Mouse (Mus musculus) midbrain, embryonic 16.5 days (tissue): ENCODE measurements around the gene Rnd2. TPM values are rescaled to one million over a fixed set of nuclear protein-coding genes. Genes with fewer than 3 reads are reported as not detected.
"Not testable (repeated sequence)": the region's sequence is repeated elsewhere in the genome, so short reads cannot be mapped to it uniquely, and the experiment has no call there.

Experiments used
- ATAC-seq: fragments of 200-750 bp; cut with Nextera tagmentation; 2 replicates; pipeline ENCODE4 v1.8.0; 2017; ENCODE audit warnings: moderate TSS enrichment
- H3K27ac ChIP-seq: fragments of 300-500 bp; sonication (generic); 2 replicates; pipeline ENCODE4 v1.5.1; 2014; ENCODE audit warnings: mild to moderate bottlenecking, low read length, mixed read lengths
- H3K27me3 ChIP-seq: fragments of 300-500 bp; sonication (generic); 2 replicates; pipeline ENCODE4 v1.6.1; 2014; ENCODE audit warnings: low read depth, low read length, mixed read lengths; ENCODE audit not compliant: control insufficient read depth, insufficient read depth
- H3K36me3 ChIP-seq: fragments of 300-500 bp; sonication (generic); 2 replicates; pipeline ENCODE4 v1.6.1; 2014; ENCODE audit warnings: mild to moderate bottlenecking, low read length, moderate library complexity, mixed read lengths; ENCODE audit not compliant: control insufficient read depth, insufficient read depth
- H3K4me1 ChIP-seq: fragments of 300-500 bp; sonication (generic); 2 replicates; pipeline ENCODE4 v1.6.1; 2014; ENCODE audit warnings: mild to moderate bottlenecking, low read length, mixed read lengths; ENCODE audit not compliant: control insufficient read depth, insufficient read depth
- H3K4me2 ChIP-seq: fragments of 300-500 bp; sonication (generic); 2 replicates; pipeline ENCODE4 v1.6.1; 2014; ENCODE audit warnings: mild to moderate bottlenecking, low read length, mixed read lengths
- H3K4me3 ChIP-seq: fragments of 300-500 bp; sonication (generic); 2 replicates; pipeline ENCODE4 v1.5.1; 2014; ENCODE audit warnings: low read depth, mild to moderate bottlenecking, low read length, moderate library complexity, mixed read lengths
- H3K9ac ChIP-seq: fragments of 300-500 bp; sonication (generic); 2 replicates; pipeline ENCODE4 v1.6.1; 2014; ENCODE audit warnings: low read depth, low read length, mixed read lengths
- H3K9me3 ChIP-seq: fragments of 300-500 bp; sonication (generic); replicated peaks from 2 replicates; pipeline ENCODE4 v1.6.1; 2014; ENCODE audit warnings: mild to moderate bottlenecking, low read length, mixed read lengths; ENCODE audit not compliant: control insufficient read depth, poor library complexity, severe bottlenecking
- WGBS: fragments of 180-500 bp; shearing (Covaris S2); extraction: QIAGEN DNeasy Blood & Tissue Kit; methylation state at CpG from one replicate; pipeline ENCODE4 v1.1.7; 2014; 5-methylcytosine and 5-hydroxymethylcytosine counted together
- polyA plus RNA-seq: library from polyadenylated mRNA; unstranded; fragments of >200 nt; fragmentation: Nextera tagmentation; extraction: Ambion mirVana; gene quantifications from 2 replicates; pipeline ENCODE4 v1.2.1, GENCODE M21; 2015

Gene Rnd2
- polyA plus RNA-seq, 1 experiment from 2014 or later, result 76.5 TPM

DNA sequence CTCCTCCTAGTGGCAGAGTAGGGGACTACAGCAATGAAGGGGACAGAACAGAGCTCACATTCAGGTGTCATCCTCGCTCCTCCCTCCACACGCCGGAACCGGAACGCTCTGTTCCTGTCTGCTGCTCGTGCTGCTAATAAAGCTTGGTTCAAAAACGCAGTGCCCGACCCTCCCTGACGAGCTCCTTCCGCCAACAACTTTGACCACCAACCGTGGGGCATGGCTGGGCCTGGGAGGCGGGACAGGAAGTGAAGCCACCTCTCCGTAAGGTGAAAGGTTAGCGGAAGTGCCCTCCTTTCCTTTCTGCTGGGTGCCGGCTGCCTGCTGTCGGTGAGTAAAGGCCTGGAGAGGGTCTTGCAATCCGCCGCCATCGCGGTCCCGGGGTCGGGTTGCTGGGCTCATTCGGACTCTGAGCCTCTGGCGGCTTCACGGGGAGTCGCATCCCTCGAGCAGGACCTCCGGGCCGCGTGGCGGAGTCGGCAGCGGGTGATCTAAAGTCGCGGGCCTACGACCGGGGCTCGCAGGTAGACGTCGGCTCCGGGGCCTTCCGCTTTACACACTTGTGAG is 22.6 kb upstream of the Rnd2 start, which contains the start of gene Rpl27:
Rpl27 (plus strand) TSS at position 172 of the 567 bp plus-strand sequence.
- 0% methylated on average over 42 of the region's 42 CpGs for WGBS
- H3K4me3 ChIP-seq, result peak within 1 kb of the TSS; percentile 59
- H3K36me3 ChIP-seq, result peaks cover 16% of the 10 kb centered on the region
- no peaks in the 10 kb centered on the region for H3K9me3 ChIP-seq
- no peaks in the 10 kb centered on the region for H3K27me3 ChIP-seq
- peak within 1 kb of the TSS; percentile 84 for H3K4me2 ChIP-seq
- H3K9ac ChIP-seq, result peak within 1 kb of the TSS; percentile 69
- H3K27ac ChIP-seq, result peak within 1 kb of the TSS; percentile 86
- peaks cover 14% of the 10 kb centered on the region for H3K4me1 ChIP-seq
- ATAC-seq, result peak; percentile 98

DNA sequence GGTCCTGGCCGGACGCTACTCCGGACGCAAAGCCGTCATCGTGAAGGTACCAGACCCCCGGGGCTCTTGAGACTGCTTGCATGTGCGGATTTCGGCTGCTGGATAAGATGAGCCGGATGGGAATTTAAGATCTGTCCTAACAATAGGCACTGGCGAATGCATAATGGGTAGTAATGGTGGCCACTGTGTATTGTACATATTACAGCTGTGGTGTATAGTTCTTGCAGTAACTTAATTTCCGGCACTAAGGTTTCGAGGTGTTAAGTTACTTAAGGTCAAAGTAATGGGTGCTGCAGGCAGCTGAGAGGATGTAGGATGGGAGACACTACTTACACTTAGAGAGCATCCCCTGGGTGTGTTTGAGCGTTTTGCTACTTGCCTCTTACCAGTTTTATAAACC is 22.0 kb upstream of the Rnd2 start:
- peak overlapping the region; percentile 59 for H3K4me3 ChIP-seq
- H3K4me2 ChIP-seq, result peak overlapping the region; percentile 84
- 1% methylated on average over 14 of the region's 14 CpGs for WGBS
- H3K27me3 ChIP-seq, result no peaks in the 10 kb centered on the region
- peak overlapping the region; percentile 69 for H3K9ac ChIP-seq
- peaks cover 14% of the 10 kb centered on the region for H3K4me1 ChIP-seq
- H3K27ac ChIP-seq, result peak overlapping the region; percentile 86
- ATAC-seq, result peak; percentile 8; the same call in 1 of the 2 replicates
- peaks cover 16% of the 10 kb centered on the region for H3K36me3 ChIP-seq
- H3K9me3 ChIP-seq, result no peaks in the 10 kb centered on the region

DNA sequence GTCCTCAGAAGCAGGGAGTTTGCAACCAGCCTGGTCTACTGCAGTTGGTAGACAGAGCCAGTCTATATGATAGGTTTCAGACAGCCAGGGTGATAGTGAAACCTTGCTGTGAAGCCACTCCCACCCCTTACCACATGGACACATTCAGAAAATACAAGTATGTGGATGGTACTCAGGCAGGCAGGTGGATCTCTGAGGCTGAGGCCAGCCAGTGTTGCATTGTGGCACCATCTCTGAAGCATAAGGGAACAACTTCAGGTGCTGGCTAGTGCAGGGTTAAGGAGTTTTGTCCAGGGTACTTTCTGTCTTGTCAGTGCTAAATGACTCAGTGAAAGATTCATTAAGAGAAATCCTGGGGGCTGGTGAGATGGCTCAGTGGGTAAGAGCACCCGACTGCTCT is 18.5 kb upstream of the Rnd2 start:
- WGBS, result 93% methylated on average over 1 of the region's 1 CpGs
- Histone ChIP-seq H3K27me3 (no peaks in the 10 kb centered on the region), H3K27ac (no peak overlapping the region), H3K4me3 (no peak overlapping the region), H3K36me3 (peaks cover 16% of the 10 kb centered on the region), H3K4me2 (no peak overlapping the region), H3K9ac (no peak overlapping the region), H3K9me3 (no peaks in the 10 kb centered on the region), H3K4me1 (peaks cover 14% of the 10 kb centered on the region)
- ATAC-seq, result no peak

GRCm38 (mm10) chr11:101446860-101447259 is 17.9 kb upstream of the Rnd2 start:
- not testable (repeated sequence) for H3K9me3 ChIP-seq, H3K27me3 ChIP-seq, H3K4me3 ChIP-seq, ATAC-seq, H3K4me2 ChIP-seq, H3K9ac ChIP-seq, H3K27ac ChIP-seq
- Histone ChIP-seq H3K36me3 (peaks cover 16% of the 10 kb centered on the region), H3K4me1 (peaks cover 14% of the 10 kb centered on the region)
- WGBS, result 94% methylated on average over 8 of the region's 8 CpGs

GRCm38 (mm10) chr11:101447786-101448185 is 17.0 kb upstream of the Rnd2 start:
- Histone ChIP-seq H3K4me1 (peaks cover 14% of the 10 kb centered on the region), H3K27me3 (no peaks in the 10 kb centered on the region), H3K9ac (no peak overlapping the region), H3K9me3 (no peaks in the 10 kb centered on the region), H3K36me3 (peaks cover 16% of the 10 kb centered on the region), H3K4me3 (no peak overlapping the region), H3K27ac (no peak overlapping the region), H3K4me2 (no peak overlapping the region)
- ATAC-seq, result no peak
- WGBS, result 87% methylated on average over 5 of the region's 5 CpGs

- H3K4me3 ChIP-seq, result peak within 1 kb of the TSS; percentile 11
These were observed 16.5 kb upstream of the Rnd2 start, which contains the start of gene Ifi35 for GRCm38 (mm10) chr11:101448274-101448746. Gene Ifi35, plus strand, starts transcription at chr11:101448407.

DNA sequence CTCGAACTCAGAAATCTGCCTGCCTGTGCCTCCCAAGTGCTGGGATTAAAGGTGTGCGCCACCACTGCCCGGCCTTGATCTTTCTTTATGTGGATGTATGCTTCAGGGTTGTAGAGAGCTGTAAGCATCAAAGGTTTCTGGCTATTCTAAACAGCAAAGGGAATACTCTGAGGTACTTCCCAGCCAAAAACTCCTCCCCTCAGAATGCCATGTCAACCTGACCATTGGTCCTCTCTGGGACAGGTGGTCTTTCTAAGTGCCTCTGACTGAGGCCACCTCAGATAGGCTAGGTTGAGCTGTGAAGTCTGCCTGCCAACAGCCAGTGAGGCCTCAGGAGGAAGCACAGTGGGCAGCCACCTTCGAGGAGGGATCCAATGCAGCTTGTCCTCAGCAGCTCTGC is 15.9 kb upstream of the Rnd2 start:
- Histone ChIP-seq H3K9ac (no peak overlapping the region), H3K27ac (no peak overlapping the region), H3K4me1 (peaks cover 4% of the 10 kb centered on the region; the same call in 1 of the 2 replicates), H3K9me3 (no peaks in the 10 kb centered on the region), H3K27me3 (no peaks in the 10 kb centered on the region), H3K4me3 (no peak overlapping the region), H3K36me3 (peaks cover 12% of the 10 kb centered on the region), H3K4me2 (no peak overlapping the region)
- no peak for ATAC-seq
- WGBS, result 86% methylated on average over 4 of the region's 4 CpGs

More at GRCm38 (mm10) chr11:101448274-101448746, 16.5 kb upstream of the Rnd2 start, which contains the start of gene Ifi35:
- ATAC-seq, result no peak
- 44% methylated on average over 10 of the region's 10 CpGs for WGBS
- H3K4me1 ChIP-seq, result peaks cover 10% of the 10 kb centered on the region
- H3K4me2 ChIP-seq, result peak within 1 kb of the TSS; percentile 19; the same call in 1 of the 2 replicates
- peaks cover 16% of the 10 kb centered on the region for H3K36me3 ChIP-seq
- no peaks in the 10 kb centered on the region for H3K9me3 ChIP-seq
- H3K9ac ChIP-seq, result no peak within 1 kb of the TSS
- no peaks in the 10 kb centered on the region for H3K27me3 ChIP-seq
- no peak within 1 kb of the TSS for H3K27ac ChIP-seq

GRCm38 (mm10) chr11:101449596-101449995 is 15.2 kb upstream of the Rnd2 start:
- not testable (repeated sequence) for H3K4me3 ChIP-seq, H3K4me2 ChIP-seq, H3K9me3 ChIP-seq, ATAC-seq, H3K4me1 ChIP-seq, H3K27me3 ChIP-seq, H3K9ac ChIP-seq, H3K36me3 ChIP-seq, H3K27ac ChIP-seq
- WGBS, result 86% methylated on average over 4 of the region's 4 CpGs

GRCm38 (mm10) chr11:101450394-101450793 is 14.4 kb upstream of the Rnd2 start:
- Histone ChIP-seq H3K27me3 (no peaks in the 10 kb centered on the region), H3K4me1 (no peaks in the 10 kb centered on the region), H3K27ac (no peak overlapping the region), H3K9ac (no peak overlapping the region), H3K4me2 (no peak overlapping the region), H3K4me3 (no peak overlapping the region), H3K36me3 (no peaks in the 10 kb centered on the region), H3K9me3 (no peaks in the 10 kb centered on the region)
- WGBS, result 82% methylated on average over 3 of the region's 3 CpGs
- ATAC-seq, result no peak
